Mouse (Mus musculus): Measurements from ENCODE around the gene Olfr603. TPM values are rescaled to one million over a fixed set of nuclear protein-coding genes. Genes with fewer than 3 reads are reported as not detected.
"Not testable (repeated sequence)": the region's sequence is repeated elsewhere in the genome, so short reads cannot be mapped to it uniquely, and the experiment has no call there.

The Olfr603 gene
- total RNA-seq (2021): not detected

GRCm38 (mm10) chr7:103386077-103386476 is at the start of gene Olfr603:
Gene Olfr603 (minus strand): TSS chr7:103386177.
- no peak for DNase-seq (ENCODE audit: extremely low spot score in 1 of 2, low spot score in 1 of 2)

GRCm38 (mm10) chr7:103414772-103415171 is 28.8 kb upstream of the Olfr603 start, which contains the start of gene Usp17lc:
Gene Usp17lc (plus strand): TSS chr7:103415072.
- not testable (repeated sequence) for DNase-seq (ENCODE audit: extremely low spot score in 1 of 2, low spot score in 1 of 2)

- not testable (repeated sequence) for DNase-seq (ENCODE audit: extremely low spot score in 1 of 2, low spot score in 1 of 2)
Measured at GRCm38 (mm10) chr7:103406521-103407055, 20.6 kb upstream of the Olfr603 start.

GRCm38 (mm10) chr7:103398981-103399380 is 13.0 kb upstream of the Olfr603 start:
- DNase-seq (ENCODE audit: extremely low spot score in 1 of 2, low spot score in 1 of 2): no peak

GRCm38 (mm10) chr7:103397758-103398157 is 11.8 kb upstream of the Olfr603 start:
- DNase-seq (ENCODE audit: extremely low spot score in 1 of 2, low spot score in 1 of 2): no peak

GRCm38 (mm10) chr7:103362555-103362954 is 23.4 kb downstream of the Olfr603 start, which contains the start of gene Olfr601:
Gene Olfr601 (minus strand): TSS chr7:103362655.
- DNase-seq (ENCODE audit: extremely low spot score in 1 of 2, low spot score in 1 of 2): no peak

GRCm38 (mm10) chr7:103349569-103349968 is 36.4 kb downstream of the Olfr603 start, which contains the start of gene Olfr600:
Gene Olfr600 (minus strand): TSS chr7:103349669.
- no peak for DNase-seq (ENCODE audit: extremely low spot score in 1 of 2, low spot score in 1 of 2)

GRCm38 (mm10) chr7:103335617-103336016 is 50.4 kb downstream of the Olfr603 start, which contains the start of gene Olfr599:
Gene Olfr599 (plus strand): TSS chr7:103335917.
- no peak for DNase-seq (ENCODE audit: extremely low spot score in 1 of 2, low spot score in 1 of 2)

Small RNAs within 50 kb of the gene (microRNA-seq; reads per million reads assigned to microRNA genes)
- gene Gm25774: 0 reads per million in 2 experiments

Other genes starting within 250 kb of the Olfr603 start
- gene Olfr588-ps1, start 245.3 kb downstream of the Olfr603 start, total RNA-seq (2021): not detected
- not detected for gene Olfr589, start 229.8 kb downstream of the Olfr603 start, total RNA-seq (2021)
- gene Olfr591, start 207.8 kb downstream of the Olfr603 start, total RNA-seq (2021): not detected
- not detected for gene Olfr592, start 201.4 kb downstream of the Olfr603 start, total RNA-seq (2021)
- gene Olfr593, start 174.3 kb downstream of the Olfr603 start, total RNA-seq (2021): not detected
- not detected for gene Olfr594, start 169.2 kb downstream of the Olfr603 start, total RNA-seq (2021)
- not detected for gene Usp17ld, start 133.7 kb downstream of the Olfr603 start, total RNA-seq (2021)
- not detected for gene Olfr596, start 80.5 kb downstream of the Olfr603 start, total RNA-seq (2021)
- gene Olfr597, start 69.9 kb downstream of the Olfr603 start, total RNA-seq (2021): not detected
- gene Olfr598, start 62.6 kb downstream of the Olfr603 start, total RNA-seq (2021): not detected
- gene Olfr599, start 50.3 kb downstream of the Olfr603 start, total RNA-seq (2021): not detected
- not detected for gene Olfr600, start 36.5 kb downstream of the Olfr603 start, total RNA-seq (2021)
- not detected for gene Olfr601, start 23.5 kb downstream of the Olfr603 start, total RNA-seq (2021)
- not detected for gene Usp17lc, start 28.9 kb upstream of the Olfr603 start, total RNA-seq (2021)
- not detected for gene Olfr605, start 59.3 kb upstream of the Olfr603 start, total RNA-seq (2021)
- gene Olfr606, start 62.9 kb upstream of the Olfr603 start, total RNA-seq (2021): not detected
- gene Olfr607, start 78.0 kb upstream of the Olfr603 start, total RNA-seq (2021): not detected
- not detected for gene Olfr608, start 83.7 kb upstream of the Olfr603 start, total RNA-seq (2021)
- not detected for gene Olfr609, start 111.9 kb upstream of the Olfr603 start, total RNA-seq (2021)
- gene Olfr610, start 125.9 kb upstream of the Olfr603 start, total RNA-seq (2021): not detected
- not detected for gene Olfr611, start 134.7 kb upstream of the Olfr603 start, total RNA-seq (2021)
- gene Olfr612, start 156.5 kb upstream of the Olfr603 start, total RNA-seq (2021): not detected
- not detected for gene Olfr613, start 161.9 kb upstream of the Olfr603 start, total RNA-seq (2021)
- not detected for gene Olfr615, start 169.9 kb upstream of the Olfr603 start, total RNA-seq (2021)
- not detected for gene Olfr616, start 183.0 kb upstream of the Olfr603 start, total RNA-seq (2021)
- not detected for gene Olfr617, start 186.9 kb upstream of the Olfr603 start, total RNA-seq (2021)
- gene Olfr618, start 203.9 kb upstream of the Olfr603 start, total RNA-seq (2021): not detected
- gene Olfr619, start 214.4 kb upstream of the Olfr603 start, total RNA-seq (2021): not detected
- gene Olfr620, start 226.4 kb upstream of the Olfr603 start, total RNA-seq (2021): not detected

Measured in layer of hippocampus, postnatal 25 days (tissue).